Mouse (Mus musculus) mesoderm, embryonic 11.5 days (tissue): ENCODE measurements around the gene Galnt3.

Experiments used
- DNase-seq: peaks from one replicate; pipeline ENCODE4 v3.0.0-alpha.2; 2012; ENCODE audit warnings: low read depth, low spot score

The Galnt3 gene

GRCm38 (mm10) chr2:66107864-66108514, 16.8 kb downstream of the Galnt3 start:
- no peak for DNase-seq

GRCm38 (mm10) chr2:66103740-66104436, 20.9 kb downstream of the Galnt3 start:
- DNase-seq: peak; percentile 23

- no peak for DNase-seq
Observed at GRCm38 (mm10) chr2:66101686-66102304, 23.0 kb downstream of the Galnt3 start.

- no peak for DNase-seq
Observed at GRCm38 (mm10) chr2:66100671-66101351, 24.0 kb downstream of the Galnt3 start.

GRCm38 (mm10) chr2:66100239-66100638, 24.6 kb downstream of the Galnt3 start:
- DNase-seq: no peak

GRCm38 (mm10) chr2:66094622-66095181, 30.1 kb downstream of the Galnt3 start:
- DNase-seq: no peak

- DNase-seq: no peak
Observed at GRCm38 (mm10) chr2:66091296-66091695, 33.5 kb downstream of the Galnt3 start.

- no peak for DNase-seq
Observed at GRCm38 (mm10) chr2:66081876-66082275, 42.9 kb downstream of the Galnt3 start.

- no peak for DNase-seq
Observed at GRCm38 (mm10) chr2:66080731-66081130, 44.1 kb downstream of the Galnt3 start.

GRCm38 (mm10) chr2:66069454-66069853, 55.3 kb downstream of the Galnt3 start:
- no peak for DNase-seq

- DNase-seq: no peak
Observed at GRCm38 (mm10) chr2:66063291-66063690, 61.5 kb downstream of the Galnt3 start.

- DNase-seq: no peak
Observed at GRCm38 (mm10) chr2:66044405-66045089, 80.2 kb downstream of the Galnt3 start.

- DNase-seq: peak; percentile 59
Observed at GRCm38 (mm10) chr2:66043441-66044404, 81.1 kb downstream of the Galnt3 start.

- DNase-seq: peak; percentile 76
Observed at GRCm38 (mm10) chr2:66041917-66042419, 82.8 kb downstream of the Galnt3 start.

- no peak for DNase-seq
Observed at GRCm38 (mm10) chr2:66041203-66041916, 83.4 kb downstream of the Galnt3 start.

GRCm38 (mm10) chr2:66040611-66041010, 84.2 kb downstream of the Galnt3 start:
- DNase-seq: no peak

- no peak for DNase-seq
Observed at GRCm38 (mm10) chr2:66034907-66035679, 89.7 kb downstream of the Galnt3 start.
